Mouse (Mus musculus) bone marrow, adult 2 months (tissue): ENCODE measurements around the gene Csk.

ENCODE experiments used
- CTCF ChIP-seq: fragments of 200-500 bp; IDR thresholded peaks from 2 replicates; pipeline ENCODE4 v1.5.1; 2011; ENCODE audit warnings: low read length, control low read depth; ENCODE audit not compliant: control insufficient read depth, insufficient read depth
- POLR2A ChIP-seq: fragments of 200-500 bp; IDR thresholded peaks from 2 replicates; pipeline ENCODE4 v1.6.1; 2011; ENCODE audit warnings: low read depth, mild to moderate bottlenecking, control low read depth, low read length, borderline replicate concordance; ENCODE audit not compliant: control insufficient read depth

GRCm38 (mm10) chr9:57655749-57656148 is 2.3 kb upstream of the Csk start:
- TF ChIP-seq POLR2A, result no peak
- TF ChIP-seq CTCF, result peak; percentile 95
